Mouse (Mus musculus) MEL (cell line): ENCODE data around the gene S100a8.

Source experiments
- CTCF ChIP-seq, 3 experiments: IDR thresholded peaks in 2 of 3; conservative IDR thresholded peaks in 1 of 3; 2 replicates each; pipeline ENCODE4 v1.5.1; 2011 to 2012; ENCODE audit warnings: low read length in 3 of 3, low read depth in 2 of 3, mild to moderate bottlenecking in 2 of 3, improper control_type of control experiment in 1 of 3, inconsistent platforms in 1 of 3, mixed read lengths in 1 of 3, moderate library complexity in 1 of 3; ENCODE audit not compliant: control insufficient read depth in 1 of 3, insufficient read depth in 1 of 3, poor library complexity in 1 of 3, severe bottlenecking in 1 of 3
- E2F4 ChIP-seq: IDR thresholded peaks from 2 replicates; pipeline ENCODE4 v1.6.1; 2011; ENCODE audit warnings: low read depth, low read length, improper control_type of control experiment, borderline replicate concordance
- ELF1 ChIP-seq: IDR thresholded peaks from 2 replicates; pipeline ENCODE4 v1.6.1; 2014; ENCODE audit warnings: low read depth, mild to moderate bottlenecking, inconsistent platforms, low read length, improper control_type of control experiment, moderate library complexity
- EP300 ChIP-seq, 2 experiments: IDR thresholded peaks; 2 replicates each; pipeline ENCODE4 v1.6.1; 2011; ENCODE audit warnings: improper control_type of control experiment in 2 of 2, low read length in 2 of 2, low read depth in 1 of 2, mild to moderate bottlenecking in 1 of 2
- JUND ChIP-seq: IDR thresholded peaks from 2 replicates; pipeline ENCODE4 v1.6.1; 2011; ENCODE audit warnings: low read depth, mild to moderate bottlenecking, improper control_type of control experiment, low read length
- KAT2A ChIP-seq: conservative IDR thresholded peaks from 2 replicates; pipeline ENCODE4 v1.6.1; 2012; ENCODE audit warnings: low read depth, low read length, improper control_type of control experiment, inconsistent platforms
- MAX ChIP-seq: IDR thresholded peaks from 2 replicates; pipeline ENCODE4 v1.6.1; 2011; ENCODE audit warnings: low read length, improper control_type of control experiment
- NRF1 ChIP-seq: IDR thresholded peaks from 2 replicates; pipeline ENCODE4 v1.6.1; 2014; ENCODE audit warnings: low read depth, mild to moderate bottlenecking, inconsistent platforms, low read length, improper control_type of control experiment, moderate library complexity; ENCODE audit not compliant: poor library complexity, insufficient read depth, severe bottlenecking
- POLR2A ChIP-seq, 2 experiments: IDR thresholded peaks; 2 replicates each; pipeline ENCODE4 v1.6.1; 2011 to 2012; ENCODE audit warnings: low read length in 2 of 2, mild to moderate bottlenecking in 2 of 2, control low read depth in 1 of 2, improper control_type of control experiment in 1 of 2, low read depth in 1 of 2, moderate library complexity in 1 of 2; ENCODE audit not compliant: control insufficient read depth in 1 of 2, insufficient read depth in 1 of 2, poor library complexity in 1 of 2
- SIN3A ChIP-seq: IDR thresholded peaks from 2 replicates; pipeline ENCODE4 v1.6.1; 2012; ENCODE audit warnings: low read length, improper control_type of control experiment, inconsistent platforms
- TAL1 ChIP-seq: IDR thresholded peaks from 2 replicates; pipeline ENCODE4 v1.6.1; 2012; ENCODE audit warnings: mild to moderate bottlenecking, inconsistent platforms, low read length, moderate library complexity, mixed read lengths
- UBTF ChIP-seq: IDR thresholded peaks from 2 replicates; pipeline ENCODE4 v1.6.1; 2012; ENCODE audit warnings: low read depth, mild to moderate bottlenecking, inconsistent platforms, low read length, improper control_type of control experiment, moderate library complexity, borderline replicate concordance; ENCODE audit not compliant: insufficient read depth

DNA sequence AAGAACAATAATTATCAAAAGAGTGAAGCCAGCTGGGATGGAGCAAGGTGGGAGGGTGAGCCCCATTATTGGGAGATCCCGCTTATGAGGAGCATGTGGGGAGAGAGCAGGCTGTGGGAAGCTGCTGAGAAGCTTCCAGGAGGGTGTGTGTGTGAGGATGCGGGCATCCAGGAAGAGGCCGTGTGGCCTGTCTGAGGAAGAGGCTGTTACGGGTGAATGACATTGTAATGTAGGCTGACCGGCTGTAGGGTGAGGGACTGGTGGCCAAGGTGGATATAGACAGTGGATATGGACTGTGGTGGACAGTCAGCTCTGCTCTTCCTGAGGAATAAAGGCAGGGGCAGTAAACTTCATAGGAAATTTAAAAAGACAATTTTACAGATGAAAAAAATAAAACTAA is 43.3 kb upstream of the S100a8 start:
- TF ChIP-seq POLR2A (IDR thresholded peaks at IDR 0.05; ENCODE audit: control insufficient read depth in 1 of 2, insufficient read depth in 1 of 2, low read depth in 1 of 2, low read length in 2 of 2, poor library complexity in 1 of 2) = no peak
- TF ChIP-seq E2F4 = no peak
- no peak for TF ChIP-seq CTCF (IDR thresholded peaks at IDR 0.05 in 2 of 3, conservative IDR thresholded peaks at IDR 0.05 in 1 of 3; ENCODE audit: control insufficient read depth in 1 of 3, insufficient read depth in 1 of 3, low read depth in 2 of 3, low read length in 3 of 3, poor library complexity in 1 of 3, severe bottlenecking in 1 of 3)
- TF ChIP-seq ELF1 = no peak
- no peak for TF ChIP-seq EP300 (IDR thresholded peaks at IDR 0.05; ENCODE audit: low read depth in 1 of 2, low read length in 2 of 2)
- TF ChIP-seq MAX = no peak
- no peak for TF ChIP-seq KAT2A
- no peak for TF ChIP-seq UBTF
- TF ChIP-seq SIN3A = no peak
- no peak for TF ChIP-seq JUND
- no peak for TF ChIP-seq TAL1
- no peak for TF ChIP-seq NRF1
